Mouse (Mus musculus) left cerebral cortex, postnatal 14 days (tissue): ENCODE measurements at regions not wholly inside any gene's neighbourhood (a gene's known extent, or its start where the extent isn't known, plus 50 kb on each side); places are given as distances from the start of the nearest gene placed in this dataset.

Experiments used
- DNase-seq, 2 experiments: peaks; one replicate each; pipeline ENCODE4 v3.0.0; 2021 to 2022; ENCODE audit warnings: low spot score in 2 of 2, mixed read lengths in 1 of 2
- intact Hi-C: fragments of 180-260 bp; cut with DNase I; formaldehyde crosslinking; loops from one replicate; pipeline ENCODE4 v1.15.1; 2025

- DNase-seq: no peak
- intact Hi-C loops: no loop called here
Measured at GRCm38 (mm10) chr7:71419261-71419660, 68.0 kb upstream of the Gm10295 start.

GRCm38 (mm10) chr7:71418856-71419255, 67.6 kb upstream of the Gm10295 start:
- intact Hi-C loops: no loop called here
- no peak for DNase-seq

DNA sequence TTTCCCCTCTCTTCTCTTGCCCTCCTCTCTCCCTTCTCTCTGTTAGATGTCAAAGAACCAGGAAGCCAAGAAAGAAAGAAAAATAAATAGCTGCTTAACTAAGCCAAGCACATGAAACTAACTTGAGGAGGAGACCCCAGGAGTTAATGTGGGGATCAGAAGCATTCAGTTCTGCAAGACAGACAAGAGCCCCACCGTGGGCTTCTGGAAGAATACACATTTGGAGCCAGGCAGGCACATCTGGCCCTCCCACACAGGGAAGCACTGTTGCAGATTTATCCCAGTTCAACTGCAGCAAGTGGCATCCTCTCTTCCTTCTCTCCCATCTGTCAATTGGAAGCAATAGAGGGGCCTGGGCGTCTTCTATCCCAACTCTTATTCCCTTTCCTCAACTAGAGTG, 63.5 kb upstream of the Gm10295 start:
- intact Hi-C loops: loop anchor here (5.0 kb wide), 1 partner anchor 1067 kb away; no protein-coding TSS in a partner anchor
- no peak for DNase-seq

DNA sequence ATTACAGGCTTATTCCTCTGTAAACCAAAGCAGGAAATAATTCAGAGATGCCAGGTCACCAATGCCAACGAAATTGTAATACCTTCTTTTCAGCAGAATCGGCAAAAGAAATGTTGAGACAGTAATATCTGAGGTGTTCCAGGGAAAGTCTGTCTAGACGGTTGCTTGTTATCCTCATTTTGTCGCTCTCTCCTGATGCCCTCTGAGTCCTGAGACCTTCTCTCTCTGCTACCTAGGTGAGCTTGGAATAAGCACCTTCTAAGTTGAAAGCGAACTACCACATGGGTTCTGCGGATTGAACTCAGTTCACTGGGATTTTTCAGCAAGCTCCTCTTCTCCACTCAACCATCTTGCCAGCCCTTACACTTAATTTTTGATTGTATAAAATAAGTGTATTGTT, 61.8 kb upstream of the Gm10295 start:
- no peak for DNase-seq
- intact Hi-C loops: loop anchor here (5.0 kb wide), 1 partner anchor 1066 kb away; no protein-coding TSS in a partner anchor

- intact Hi-C loops: loop anchor here (1.0 to 5.0 kb wide), 2 partner anchors 33 to 1065 kb away; no protein-coding TSS in a partner anchor
- DNase-seq: peak; percentile 64 to 84
Measured at GRCm38 (mm10) chr7:71412079-71412478, 60.8 kb upstream of the Gm10295 start.

GRCm38 (mm10) chr7:71411293-71412011, 60.2 kb upstream of the Gm10295 start:
- intact Hi-C loops: loop anchor here (1.0 to 5.0 kb wide), 2 partner anchors 32 to 1064 kb away; no protein-coding TSS in a partner anchor
- DNase-seq: no peak

DNA sequence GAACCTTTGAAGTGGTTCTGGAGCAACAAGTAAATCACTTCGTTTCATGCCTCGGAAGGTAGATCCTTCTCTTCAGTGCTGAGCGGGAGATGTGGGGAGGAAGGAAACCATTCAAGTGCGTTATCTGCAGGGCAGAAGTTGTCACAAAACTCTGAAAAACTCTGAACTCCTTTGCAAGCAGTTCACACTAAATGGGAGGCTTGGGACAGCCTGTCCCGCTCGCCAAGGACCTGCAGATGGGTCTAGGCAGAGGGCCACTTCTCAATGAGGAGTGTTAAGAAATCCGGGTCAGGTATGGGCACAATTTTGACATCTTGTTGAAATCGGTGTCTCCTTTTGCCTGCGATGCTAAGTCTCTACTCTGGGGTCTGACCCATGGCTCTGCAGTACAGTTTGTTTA, 58.6 kb upstream of the Gm10295 start:
- intact Hi-C loops: loop anchor here (5.0 kb wide), 1 partner anchor 1063 kb away; no protein-coding TSS in a partner anchor
- DNase-seq: no peak

GRCm38 (mm10) chr7:71409061-71409460, 57.8 kb upstream of the Gm10295 start:
- intact Hi-C loops: no loop called here
- no peak for DNase-seq

GRCm38 (mm10) chr7:71406283-71406682, 55.0 kb upstream of the Gm10295 start:
- intact Hi-C loops: no loop called here
- no peak for DNase-seq
